Mouse (Mus musculus) brain, embryonic 14.5 days (tissue): ENCODE measurements at regions not wholly inside any gene's neighbourhood (a gene's known extent, or its start where the extent isn't known, plus 50 kb on each side); places are given as distances from the start of the nearest gene placed in this dataset.

Experiments
- CTCF ChIP-seq: fragments of 200-500 bp; IDR thresholded peaks from 2 replicates; pipeline ENCODE4 v1.5.1; 2012; ENCODE audit warnings: inconsistent platforms, mild to moderate bottlenecking, moderate library complexity, borderline replicate concordance; ENCODE audit not compliant: insufficient read depth, insufficient read length; ENCODE audit errors: extremely low read depth
- POLR2A ChIP-seq: fragments of 200-500 bp; IDR thresholded peaks from 2 replicates; pipeline ENCODE4 v1.6.1; 2012; ENCODE audit warnings: mild to moderate bottlenecking, inconsistent platforms, borderline replicate concordance; ENCODE audit not compliant: poor library complexity, insufficient read depth, insufficient read length, severe bottlenecking; ENCODE audit errors: extremely low read depth

DNA sequence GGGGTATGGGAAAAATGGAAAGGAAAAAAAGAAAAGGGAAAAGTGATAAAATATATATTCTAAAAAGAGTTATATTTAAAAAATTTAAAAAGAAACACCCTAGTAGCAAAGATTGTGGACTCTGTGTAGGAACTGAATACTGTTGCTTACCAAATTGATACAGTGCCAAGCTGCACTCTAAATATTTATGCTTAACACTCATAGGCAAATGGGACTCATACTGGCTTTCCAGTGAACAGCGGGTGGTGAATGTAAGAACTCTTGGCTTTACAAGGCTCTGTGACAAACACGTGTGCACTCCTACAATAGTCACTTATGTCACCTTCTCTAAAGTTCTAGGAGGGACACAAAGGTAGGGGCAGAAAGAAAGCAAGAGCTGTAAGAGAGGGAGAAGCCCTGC, 1320.8 kb downstream of the Gsdmc2 start:
- TF ChIP-seq CTCF (no peak), POLR2A (no peak)
